Mouse (Mus musculus): ENCODE results near the gene Efcab14. TPM values are rescaled to one million over a fixed set of nuclear protein-coding genes. Genes with fewer than 3 reads are reported as not detected.
A peak's percentile ranks its signal among the peaks of the same experiment; 100 is the strongest.

The Efcab14 gene
- polyA plus RNA-seq, 1 experiment, result 0.58 TPM

DNA sequence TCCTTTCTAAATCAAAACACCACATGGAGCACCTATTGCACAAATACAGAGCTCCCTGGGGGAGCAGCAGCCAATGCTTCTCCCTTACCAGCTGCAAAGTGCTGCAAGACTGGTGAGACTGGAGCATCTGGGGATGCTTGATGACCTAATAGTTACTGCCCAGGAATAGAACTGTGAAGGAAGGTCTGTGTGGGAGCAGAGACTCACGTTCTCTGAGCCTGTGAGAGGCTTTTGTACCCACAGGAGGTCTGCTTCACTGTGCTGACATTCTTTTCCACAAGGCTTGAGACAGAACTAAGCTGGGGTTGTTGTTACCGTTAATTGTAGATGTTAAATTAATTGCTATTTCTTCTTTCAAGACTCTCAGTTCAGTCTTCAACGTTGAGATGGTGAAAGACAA lies 53.3 kb downstream of the Efcab14 start:
- no peak overlapping the region for H3K4me3 ChIP-seq (replicated peaks)
- TF ChIP-seq GATA1 (IDR thresholded peaks at IDR 0.05; ENCODE audit: low read length) (no peak), TAL1 (IDR thresholded peaks at IDR 0.05; ENCODE audit: low read length) (no peak)
- no peaks in the 10 kb centered on the region for H3K9me3 ChIP-seq (ENCODE audit: control insufficient read depth, low read length)
- H3K36me3 ChIP-seq (ENCODE audit: control insufficient read depth), result peaks cover 62% of the 10 kb centered on the region
- no peaks in the 10 kb centered on the region for H3K27me3 ChIP-seq (ENCODE audit: control insufficient read depth)
- H3K4me1 ChIP-seq (ENCODE audit: control insufficient read depth), result peaks cover 2% of the 10 kb centered on the region

DNA sequence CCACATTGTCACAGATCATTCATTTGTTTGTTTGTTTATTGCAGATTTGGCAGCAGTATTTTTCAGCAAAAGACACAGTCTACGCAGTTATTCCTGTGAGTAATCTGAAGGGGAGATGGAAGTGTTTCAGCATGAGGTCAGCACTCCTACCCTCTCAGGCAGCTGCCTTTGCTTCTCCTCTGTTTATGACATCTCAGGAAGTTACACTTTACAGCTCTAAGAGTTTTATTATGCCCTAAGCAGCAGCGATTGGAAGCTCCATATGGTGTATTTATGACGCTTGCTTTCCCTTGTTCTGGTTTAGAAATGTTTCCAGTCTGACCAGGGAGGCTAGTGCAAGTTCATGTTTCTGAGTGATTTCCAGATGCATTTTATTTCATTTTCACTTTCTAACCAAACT lies 57.8 kb downstream of the Efcab14 start:
- no peaks in the 10 kb centered on the region for H3K27me3 ChIP-seq (ENCODE audit: control insufficient read depth)
- no peak for TF ChIP-seq GATA1 (IDR thresholded peaks at IDR 0.05; ENCODE audit: low read length)
- TF ChIP-seq TAL1 (IDR thresholded peaks at IDR 0.05; ENCODE audit: low read length), result no peak
- H3K36me3 ChIP-seq (ENCODE audit: control insufficient read depth), result peaks cover 73% of the 10 kb centered on the region
- H3K4me3 ChIP-seq (replicated peaks), result no peak overlapping the region
- no peaks in the 10 kb centered on the region for H3K9me3 ChIP-seq (ENCODE audit: control insufficient read depth, low read length)
- H3K4me1 ChIP-seq (ENCODE audit: control insufficient read depth), result no peaks in the 10 kb centered on the region

DNA sequence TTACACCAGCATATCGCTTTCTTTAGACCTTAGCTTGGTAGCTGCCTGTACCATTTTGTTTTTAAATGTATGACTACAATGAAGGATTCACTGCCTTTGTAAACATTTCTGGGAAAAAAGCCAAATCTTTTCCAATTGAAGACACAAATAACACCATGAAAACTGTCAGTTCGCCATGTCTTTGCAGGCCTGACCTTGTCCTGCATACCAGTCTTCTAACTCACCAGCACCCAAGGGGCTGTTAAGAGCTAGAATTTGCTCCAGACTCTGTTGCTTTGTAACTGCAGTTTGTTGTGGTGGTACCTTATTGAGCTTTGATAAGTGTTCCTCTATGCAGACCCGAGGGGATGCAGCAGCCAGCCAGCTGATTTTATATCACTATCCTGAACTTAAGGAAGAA lies 62.4 kb downstream of the Efcab14 start:
- H3K27me3 ChIP-seq (ENCODE audit: control insufficient read depth), result no peaks in the 10 kb centered on the region
- TF ChIP-seq TAL1 (IDR thresholded peaks at IDR 0.05; ENCODE audit: low read length) (no peak), GATA1 (IDR thresholded peaks at IDR 0.05; ENCODE audit: low read length) (no peak)
- H3K36me3 ChIP-seq (ENCODE audit: control insufficient read depth), result peaks cover 59% of the 10 kb centered on the region
- no peaks in the 10 kb centered on the region for H3K9me3 ChIP-seq (ENCODE audit: control insufficient read depth, low read length)
- H3K4me3 ChIP-seq (replicated peaks), result no peak overlapping the region
- no peaks in the 10 kb centered on the region; the same call in 1 of the 2 replicates for H3K4me1 ChIP-seq (ENCODE audit: control insufficient read depth)

GRCm38 (mm10) chr4:115812326-115812725 lies 74.8 kb downstream of the Efcab14 start:
- Histone ChIP-seq H3K9me3 (ENCODE audit: control insufficient read depth, low read length) (no peaks in the 10 kb centered on the region), H3K4me3 (replicated peaks) (no peak overlapping the region), H3K36me3 (ENCODE audit: control insufficient read depth) (peaks cover 34% of the 10 kb centered on the region), H3K4me1 (ENCODE audit: control insufficient read depth) (no peaks in the 10 kb centered on the region; the same call in 1 of the 2 replicates), H3K27me3 (ENCODE audit: control insufficient read depth) (no peaks in the 10 kb centered on the region)
- no peak for TF ChIP-seq TAL1 (IDR thresholded peaks at IDR 0.05; ENCODE audit: low read length)
- no peak for TF ChIP-seq GATA1 (IDR thresholded peaks at IDR 0.05; ENCODE audit: low read length)

DNA sequence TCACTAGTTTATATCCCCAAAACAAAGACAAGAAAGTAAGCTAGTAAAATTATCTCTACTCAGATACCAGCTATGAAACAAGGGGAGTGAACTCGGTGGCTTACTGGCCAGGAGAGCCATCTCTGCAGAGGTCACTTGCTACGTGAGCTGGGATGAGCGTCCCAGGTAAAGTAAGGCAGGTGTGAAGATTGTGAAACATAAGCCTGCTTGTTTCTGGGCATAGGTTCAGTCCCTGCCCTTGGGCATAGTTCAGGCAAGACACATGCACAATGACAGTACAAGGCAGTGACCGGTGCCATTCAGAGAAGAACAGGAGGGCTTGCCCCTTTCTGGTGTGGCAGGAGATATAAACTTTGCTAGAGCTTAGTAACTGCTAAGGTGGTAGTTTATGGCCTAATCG lies 78.1 kb downstream of the Efcab14 start:
- TF ChIP-seq GATA1 (IDR thresholded peaks at IDR 0.05; ENCODE audit: low read length) (no peak), TAL1 (IDR thresholded peaks at IDR 0.05; ENCODE audit: low read length) (no peak)
- H3K27me3 ChIP-seq (ENCODE audit: control insufficient read depth), result no peaks in the 10 kb centered on the region
- H3K36me3 ChIP-seq (ENCODE audit: control insufficient read depth), result peaks cover 34% of the 10 kb centered on the region
- H3K4me1 ChIP-seq (ENCODE audit: control insufficient read depth), result peaks cover 6% of the 10 kb centered on the region
- no peaks in the 10 kb centered on the region for H3K9me3 ChIP-seq (ENCODE audit: control insufficient read depth, low read length)
- no peak overlapping the region for H3K4me3 ChIP-seq (replicated peaks)

DNA sequence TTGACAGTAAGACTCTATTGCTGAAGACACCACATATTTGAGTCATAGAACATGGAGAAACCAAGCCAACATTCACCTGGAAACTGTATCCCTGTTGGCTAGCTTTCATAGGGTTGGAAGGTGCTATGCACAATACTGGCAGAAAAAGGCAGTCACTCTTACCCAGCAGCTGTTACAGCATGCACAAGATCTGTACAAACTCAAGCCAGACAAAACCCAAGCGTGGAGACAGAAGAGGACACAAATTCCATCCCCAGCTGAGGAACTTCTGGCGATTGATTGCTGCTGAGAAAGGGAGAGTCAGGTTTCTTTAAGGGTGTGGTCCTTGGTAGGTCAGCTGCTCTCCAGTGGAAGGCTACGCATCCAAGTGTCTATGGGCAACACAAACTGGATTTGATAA lies 82.7 kb downstream of the Efcab14 start:
- Histone ChIP-seq H3K36me3 (ENCODE audit: control insufficient read depth) (peaks cover 13% of the 10 kb centered on the region), H3K4me3 (replicated peaks) (no peak overlapping the region)

DNA sequence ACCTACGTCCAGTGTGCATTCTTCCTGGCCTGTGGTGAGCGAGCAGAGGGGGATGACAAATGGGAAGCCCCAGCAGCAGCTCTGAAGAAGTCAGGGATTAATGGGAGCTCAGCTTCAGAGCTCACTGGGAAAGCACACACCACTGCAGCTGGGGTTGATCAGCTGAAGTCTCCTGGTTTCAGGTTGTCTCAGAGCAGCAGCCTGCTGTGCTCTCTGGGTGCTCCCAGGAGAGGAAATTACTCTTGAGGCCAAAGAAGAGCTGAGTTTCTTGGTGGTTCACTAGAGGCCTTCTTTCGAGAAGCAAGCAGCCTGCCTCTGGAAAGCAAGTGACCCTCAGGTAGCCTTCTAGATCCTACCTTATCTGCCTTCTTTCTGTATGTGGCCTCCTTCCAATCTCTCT lies 83.4 kb downstream of the Efcab14 start:
- Histone ChIP-seq H3K36me3 (ENCODE audit: control insufficient read depth) (peaks cover 7% of the 10 kb centered on the region), H3K4me3 (replicated peaks) (no peak overlapping the region), H3K27me3 (ENCODE audit: control insufficient read depth) (no peaks in the 10 kb centered on the region), H3K9me3 (ENCODE audit: control insufficient read depth, low read length) (no peaks in the 10 kb centered on the region), H3K4me1 (ENCODE audit: control insufficient read depth) (peaks cover 57% of the 10 kb centered on the region)
- TF ChIP-seq GATA1 (IDR thresholded peaks at IDR 0.05; ENCODE audit: low read length) (no peak), TAL1 (IDR thresholded peaks at IDR 0.05; ENCODE audit: low read length) (no peak)

More for the DNA sequence above, 82.7 kb downstream of the Efcab14 start:
- Histone ChIP-seq H3K9me3 (ENCODE audit: control insufficient read depth, low read length) (no peaks in the 10 kb centered on the region), H3K27me3 (ENCODE audit: control insufficient read depth) (no peaks in the 10 kb centered on the region), H3K4me1 (ENCODE audit: control insufficient read depth) (peaks cover 51% of the 10 kb centered on the region)
- TF ChIP-seq TAL1 (IDR thresholded peaks at IDR 0.05; ENCODE audit: low read length), result no peak
- TF ChIP-seq GATA1 (IDR thresholded peaks at IDR 0.05; ENCODE audit: low read length), result no peak

DNA sequence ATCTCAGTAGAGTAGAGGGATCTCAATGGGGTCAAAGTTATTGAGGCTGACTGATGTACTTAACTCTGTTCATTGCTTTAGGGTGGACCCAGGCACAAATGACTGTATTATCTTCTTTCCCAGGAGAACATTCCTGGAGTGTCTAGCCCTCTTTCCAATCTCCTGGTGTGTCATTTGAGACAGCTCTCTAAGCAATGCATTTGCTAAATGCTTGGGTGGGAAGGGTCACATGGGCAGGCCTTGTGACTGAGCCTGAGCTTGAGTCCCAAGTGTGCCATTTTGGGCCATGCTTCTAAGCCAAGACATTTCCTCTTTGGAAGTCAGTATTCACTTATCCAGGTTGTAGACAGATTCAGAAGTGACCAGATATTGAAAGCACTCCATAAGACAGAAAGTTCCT lies 83.9 kb downstream of the Efcab14 start:
- Histone ChIP-seq H3K9me3 (ENCODE audit: control insufficient read depth, low read length) (no peaks in the 10 kb centered on the region), H3K4me3 (replicated peaks) (no peak overlapping the region), H3K36me3 (ENCODE audit: control insufficient read depth) (peaks cover 3% of the 10 kb centered on the region), H3K4me1 (ENCODE audit: control insufficient read depth) (peaks cover 57% of the 10 kb centered on the region), H3K27me3 (ENCODE audit: control insufficient read depth) (no peaks in the 10 kb centered on the region)
- TF ChIP-seq TAL1 (IDR thresholded peaks at IDR 0.05; ENCODE audit: low read length) (no peak), GATA1 (IDR thresholded peaks at IDR 0.05; ENCODE audit: low read length) (no peak)

GRCm38 (mm10) chr4:115821928-115822327 lies 84.4 kb downstream of the Efcab14 start:
- peaks cover 2% of the 10 kb centered on the region for H3K36me3 ChIP-seq (ENCODE audit: control insufficient read depth)
- H3K4me3 ChIP-seq (replicated peaks), result no peak overlapping the region
- H3K27me3 ChIP-seq (ENCODE audit: control insufficient read depth), result no peaks in the 10 kb centered on the region
- no peaks in the 10 kb centered on the region for H3K9me3 ChIP-seq (ENCODE audit: control insufficient read depth, low read length)
- H3K4me1 ChIP-seq (ENCODE audit: control insufficient read depth), result peaks cover 62% of the 10 kb centered on the region
- TF ChIP-seq GATA1 (IDR thresholded peaks at IDR 0.05; ENCODE audit: low read length) (no peak), TAL1 (IDR thresholded peaks at IDR 0.05; ENCODE audit: low read length) (no peak)

DNA sequence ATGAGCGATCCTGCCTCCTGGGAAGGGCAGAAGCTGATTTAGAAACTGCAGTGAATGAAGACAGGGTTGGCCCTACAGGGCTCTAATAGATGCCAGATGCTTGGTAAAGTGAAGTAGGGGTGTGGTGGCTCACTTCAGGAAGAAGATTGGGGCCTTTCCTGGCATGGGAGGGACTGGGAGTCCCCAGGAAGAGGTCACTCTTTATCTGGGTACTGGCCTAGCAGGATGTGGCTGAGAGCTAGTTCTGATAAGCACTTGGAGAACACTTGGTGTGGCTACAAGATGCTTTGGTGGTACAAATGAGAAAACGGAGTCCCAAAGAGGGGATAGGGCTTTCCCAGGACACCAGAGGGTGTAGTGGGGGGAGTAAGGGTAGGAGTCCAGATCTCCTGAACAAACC lies 86.6 kb downstream of the Efcab14 start:
- Histone ChIP-seq H3K4me3 (replicated peaks) (peak overlapping the region; percentile 12), H3K27me3 (ENCODE audit: control insufficient read depth) (no peaks in the 10 kb centered on the region), H3K36me3 (ENCODE audit: control insufficient read depth) (peaks cover 2% of the 10 kb centered on the region)

More for the DNA sequence above, 86.6 kb downstream of the Efcab14 start:
- Histone ChIP-seq H3K4me1 (ENCODE audit: control insufficient read depth) (peaks cover 84% of the 10 kb centered on the region), H3K9me3 (ENCODE audit: control insufficient read depth, low read length) (no peaks in the 10 kb centered on the region)
- 0 out of 2 replicates have a peak, but pooled peaks have one; percentile 35 for TF ChIP-seq GATA1 (IDR thresholded peaks at IDR 0.05; ENCODE audit: low read length)
- no peak; the same call in 2 of the 3 replicates for TF ChIP-seq TAL1 (IDR thresholded peaks at IDR 0.05; ENCODE audit: low read length)

All from erythroblast, embryonic 14.5 days (primary cell).